Mouse (Mus musculus) kidney, embryonic 15.5 days (tissue): ENCODE data around the gene Nr4a1. TPM values are rescaled to one million over a fixed set of nuclear protein-coding genes. Genes with fewer than 3 reads are reported as not detected.
A peak's percentile ranks its signal among the peaks of the same experiment; 100 is the strongest.

Source experiments
- ATAC-seq: fragments of 200-750 bp; cut with Nextera tagmentation; replicated peaks from 2 replicates; pipeline ENCODE4 v1.8.0; 2017; ENCODE audit warnings: moderate TSS enrichment; ENCODE audit not compliant: low FRiP score
- H3K27ac ChIP-seq: fragments of 300-500 bp; sonication (generic); 2 replicates; pipeline ENCODE4 v1.5.1; 2015; ENCODE audit warnings: mild to moderate bottlenecking, inconsistent platforms
- H3K27me3 ChIP-seq: fragments of 300-500 bp; sonication (generic); 2 replicates; pipeline ENCODE4 v1.6.1; 2015; ENCODE audit warnings: inconsistent platforms
- H3K36me3 ChIP-seq: fragments of 300-500 bp; sonication (generic); 2 replicates; pipeline ENCODE4 v1.6.1; 2015; ENCODE audit warnings: inconsistent platforms
- H3K4me1 ChIP-seq: fragments of 300-500 bp; sonication (generic); 2 replicates; pipeline ENCODE4 v1.6.1; 2015; ENCODE audit warnings: inconsistent platforms
- H3K4me2 ChIP-seq: fragments of 300-500 bp; sonication (generic); 2 replicates; pipeline ENCODE4 v1.6.1; 2015; ENCODE audit warnings: moderate library complexity, mild to moderate bottlenecking, inconsistent platforms
- H3K4me3 ChIP-seq: fragments of 300-500 bp; sonication (generic); replicated peaks from 2 replicates; pipeline ENCODE4 v1.5.1; 2015; ENCODE audit warnings: mild to moderate bottlenecking, inconsistent platforms
- H3K9ac ChIP-seq: fragments of 300-500 bp; sonication (generic); 2 replicates; pipeline ENCODE4 v1.6.1; 2015; ENCODE audit warnings: mild to moderate bottlenecking, inconsistent platforms
- H3K9me3 ChIP-seq: fragments of 300-500 bp; sonication (generic); replicated peaks from 2 replicates; pipeline ENCODE4 v1.6.1; 2016; ENCODE audit warnings: inconsistent platforms
- whole genome bisulfite sequencing: fragments of 180-500 bp; shearing (Covaris S2); methylation state at CpG from one replicate; pipeline ENCODE4 v1.1.7; 2015; ENCODE audit warnings: mixed read lengths; 5-methylcytosine and 5-hydroxymethylcytosine counted together
- polyA plus RNA-seq: library from polyadenylated mRNA; unstranded; fragments of >200 nt; fragmentation: Nextera tagmentation; extraction: Ambion mirVana; gene quantifications from 2 replicates; pipeline ENCODE4 v1.2.1, GENCODE M21; 2015

Gene Nr4a1
- polyA plus RNA-seq, 1 experiment from 2014 or later: 10.0 TPM

DNA sequence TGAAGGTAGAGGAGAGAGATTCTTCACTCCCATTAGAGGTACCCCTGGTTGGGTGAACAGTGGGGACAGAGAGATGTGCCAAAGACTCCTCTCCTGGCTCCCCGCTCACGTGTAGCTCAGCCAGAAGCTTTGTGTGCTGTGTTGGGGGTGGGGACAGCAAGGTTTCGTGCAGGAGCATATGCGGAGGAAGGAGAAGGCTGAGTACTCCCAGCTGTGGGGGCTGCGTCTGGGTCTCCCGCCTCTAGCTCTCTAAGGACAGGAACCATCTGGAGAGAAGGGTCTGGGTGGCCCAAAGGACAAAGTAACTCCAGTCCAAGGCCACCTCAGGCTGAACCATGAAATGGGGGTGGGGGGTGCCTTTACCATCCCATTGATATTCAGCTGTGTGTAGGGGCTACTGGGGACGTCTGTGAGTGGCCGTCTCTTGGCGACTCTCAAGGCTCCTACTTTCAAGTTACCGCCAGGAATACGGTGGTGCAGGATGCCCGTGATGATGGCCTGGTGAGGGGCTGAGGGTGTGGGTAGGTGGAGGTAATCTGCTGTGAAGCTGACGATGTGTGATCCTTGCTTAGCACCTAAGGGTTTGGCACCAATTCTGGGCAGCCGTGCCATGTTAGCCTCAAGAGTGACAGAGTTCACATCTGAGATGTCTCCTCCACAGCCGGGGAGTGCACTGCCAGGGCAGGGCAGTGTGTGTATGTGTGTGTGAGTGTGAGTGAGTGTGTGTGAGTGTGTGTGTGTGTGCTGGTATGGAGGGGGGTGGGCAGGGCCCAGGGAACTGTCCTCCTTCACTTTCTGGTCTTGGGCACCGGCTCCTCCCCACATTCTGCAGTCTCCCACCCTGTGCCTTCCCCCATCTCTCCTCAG, 40.2 kb downstream of the Nr4a1 start:
- peak overlapping the region; percentile 31 for H3K9ac ChIP-seq
- H3K4me1 ChIP-seq: peaks cover 53% of the 10 kb centered on the region
- H3K9me3 ChIP-seq: no peaks in the 10 kb centered on the region
- H3K36me3 ChIP-seq: peaks cover 40% of the 10 kb centered on the region
- peak overlapping the region; percentile 35 for H3K4me3 ChIP-seq
- ATAC-seq: peak; percentile 79
- 23% methylated on average over 16 of the region's 16 CpGs for WGBS
- H3K27ac ChIP-seq: peak overlapping the region; percentile 91
- H3K4me2 ChIP-seq: peak overlapping the region; percentile 57
- H3K27me3 ChIP-seq: no peaks in the 10 kb centered on the region

DNA sequence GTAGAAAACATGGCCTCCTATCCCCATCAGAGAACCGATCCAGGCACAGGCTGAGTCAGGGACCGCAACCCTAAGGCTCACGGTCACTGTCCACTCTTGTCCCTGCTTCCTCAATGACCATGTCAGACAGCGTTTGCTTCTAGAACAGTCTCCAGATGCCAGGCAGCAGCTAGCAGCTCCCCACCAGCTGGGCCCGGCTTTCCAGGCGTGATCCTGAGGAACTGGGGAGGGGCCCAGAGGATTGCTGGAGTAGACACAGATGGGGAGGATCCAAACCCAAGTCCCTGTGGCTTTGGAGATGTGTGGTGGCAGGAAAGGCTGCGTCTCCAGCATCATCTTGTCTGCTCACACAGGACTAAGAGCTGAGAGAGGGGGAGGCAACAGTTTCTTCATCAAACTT, 41.0 kb downstream of the Nr4a1 start:
- peak overlapping the region; percentile 91 for H3K27ac ChIP-seq
- H3K9ac ChIP-seq: no peak overlapping the region
- peaks cover 55% of the 10 kb centered on the region for H3K4me1 ChIP-seq
- peak overlapping the region; percentile 57 for H3K4me2 ChIP-seq
- no peaks in the 10 kb centered on the region for H3K9me3 ChIP-seq
- H3K27me3 ChIP-seq: no peaks in the 10 kb centered on the region
- WGBS: 52% methylated on average over 7 of the region's 7 CpGs
- ATAC-seq: no peak
- H3K4me3 ChIP-seq: peak overlapping the region; percentile 35; the same call in 1 of the 2 replicates
- peaks cover 31% of the 10 kb centered on the region for H3K36me3 ChIP-seq

DNA sequence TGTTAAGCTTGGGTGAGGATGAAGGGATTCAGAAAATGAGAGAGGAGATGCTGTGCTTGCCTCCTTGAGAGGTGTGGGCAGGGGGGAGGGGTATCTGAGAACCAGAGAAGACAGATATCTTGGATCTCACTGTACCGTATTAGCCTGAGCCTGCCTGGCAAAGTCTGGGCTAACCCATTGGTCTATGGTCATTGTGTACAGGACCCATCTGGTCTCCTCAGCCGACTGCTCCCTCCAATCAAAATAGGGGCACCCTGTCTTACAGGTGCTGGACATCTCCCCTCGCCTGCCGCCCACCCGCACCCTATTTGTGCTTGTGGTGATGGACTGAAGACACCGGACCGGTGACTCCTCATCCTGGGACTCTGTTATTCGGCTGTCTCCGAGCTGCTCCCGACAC, 41.5 kb downstream of the Nr4a1 start:
- Histone ChIP-seq H3K9me3 (no peaks in the 10 kb centered on the region), H3K27ac (peak overlapping the region; percentile 91), H3K4me3 (no peak overlapping the region), H3K4me1 (peaks cover 55% of the 10 kb centered on the region), H3K4me2 (peak overlapping the region; percentile 57; the same call in 1 of the 2 replicates), H3K36me3 (peaks cover 26% of the 10 kb centered on the region), H3K9ac (no peak overlapping the region), H3K27me3 (no peaks in the 10 kb centered on the region)
- 86% methylated on average over 10 of the region's 10 CpGs for WGBS
- ATAC-seq: no peak

GRCm38 (mm10) chr15:101296091-101296490, 42.0 kb downstream of the Nr4a1 start:
- no peak overlapping the region for H3K9ac ChIP-seq
- H3K36me3 ChIP-seq: peaks cover 21% of the 10 kb centered on the region
- no peak overlapping the region for H3K4me3 ChIP-seq
- 74% methylated on average over 11 of the region's 11 CpGs for WGBS
- no peaks in the 10 kb centered on the region for H3K9me3 ChIP-seq
- peaks cover 55% of the 10 kb centered on the region for H3K4me1 ChIP-seq
- H3K27me3 ChIP-seq: no peaks in the 10 kb centered on the region
- no peak for ATAC-seq
- H3K27ac ChIP-seq: peak overlapping the region; percentile 91; the same call in 1 of the 2 replicates
- H3K4me2 ChIP-seq: no peak overlapping the region

DNA sequence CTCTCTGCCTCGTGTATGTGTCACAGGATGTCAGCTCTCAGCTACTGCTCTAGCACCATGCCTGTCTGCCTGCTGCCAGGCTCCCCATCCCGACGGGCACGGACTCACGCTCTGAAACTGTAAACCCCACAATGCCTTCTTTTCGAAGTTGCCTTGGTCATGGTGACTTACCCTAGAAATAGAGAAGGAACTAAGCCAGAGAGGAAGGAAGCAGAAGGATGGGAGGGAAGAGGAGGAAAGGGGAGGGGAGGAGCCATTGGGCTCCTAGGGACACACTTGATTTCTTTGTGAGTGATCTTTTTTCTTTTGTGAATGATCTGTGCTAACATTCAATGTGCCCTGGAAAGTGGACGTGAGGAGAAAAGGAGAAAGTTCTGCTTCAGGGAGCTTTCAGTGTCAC, 43.9 kb downstream of the Nr4a1 start:
- Histone ChIP-seq H3K4me2 (0 out of 2 replicates have a peak overlapping the region, but pooled peaks have one; percentile 46), H3K4me1 (peaks cover 47% of the 10 kb centered on the region), H3K9ac (no peak overlapping the region), H3K27me3 (no peaks in the 10 kb centered on the region), H3K4me3 (no peak overlapping the region), H3K9me3 (no peaks in the 10 kb centered on the region), H3K36me3 (peaks cover 8% of the 10 kb centered on the region; the same call in 1 of the 2 replicates), H3K27ac (0 out of 2 replicates have a peak overlapping the region, but pooled peaks have one; percentile 41)
- ATAC-seq: no peak
- WGBS: 29% methylated on average over 7 of the region's 7 CpGs

- Histone ChIP-seq H3K27ac (no peak overlapping the region), H3K4me1 (peaks cover 41% of the 10 kb centered on the region), H3K36me3 (peaks cover 8% of the 10 kb centered on the region; the same call in 1 of the 2 replicates), H3K27me3 (no peaks in the 10 kb centered on the region), H3K4me2 (peak overlapping the region; percentile 46), H3K4me3 (0 out of 2 replicates have a peak overlapping the region, but pooled peaks have one; percentile 8), H3K9me3 (no peaks in the 10 kb centered on the region), H3K9ac (no peak overlapping the region)
- WGBS: 17% methylated on average over 7 of the region's 7 CpGs
- no peak for ATAC-seq
These were observed 44.5 kb downstream of the Nr4a1 start for GRCm38 (mm10) chr15:101298550-101298949.

- Histone ChIP-seq H3K9me3 (no peaks in the 10 kb centered on the region), H3K4me3 (no peak overlapping the region), H3K27me3 (no peaks in the 10 kb centered on the region), H3K36me3 (peaks cover 8% of the 10 kb centered on the region; the same call in 1 of the 2 replicates), H3K27ac (no peak overlapping the region), H3K4me1 (peaks cover 31% of the 10 kb centered on the region), H3K9ac (no peak overlapping the region), H3K4me2 (no peak overlapping the region)
- WGBS: 70% methylated on average over 14 of the region's 14 CpGs
- no peak for ATAC-seq
These were observed 45.5 kb downstream of the Nr4a1 start for GRCm38 (mm10) chr15:101299480-101299960.

- H3K27me3 ChIP-seq: no peaks in the 10 kb centered on the region
- 75% methylated on average over 6 of the region's 6 CpGs for WGBS
These were observed 46.1 kb downstream of the Nr4a1 start for GRCm38 (mm10) chr15:101300128-101300527.

DNA sequence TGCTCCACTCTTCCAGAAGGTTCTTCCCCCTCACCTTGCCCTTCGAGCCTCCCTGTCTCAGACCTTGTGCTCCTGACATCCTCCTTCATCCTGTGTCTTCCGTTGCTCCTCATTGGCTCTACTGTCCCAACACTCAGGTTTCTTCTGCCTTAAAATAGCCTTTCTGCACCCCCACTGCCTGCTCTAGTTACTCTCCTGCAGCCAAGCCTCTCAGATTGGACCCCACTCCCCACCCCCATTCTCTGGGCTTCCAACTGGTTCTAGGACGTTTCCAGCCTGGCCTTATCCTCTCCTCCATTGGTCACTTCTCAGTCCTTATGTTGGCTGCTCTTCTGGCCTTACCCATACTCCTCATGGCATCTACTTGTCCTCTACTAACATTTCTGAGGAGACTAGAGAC, 48.1 kb downstream of the Nr4a1 start:
- Histone ChIP-seq H3K4me1 (peaks cover 15% of the 10 kb centered on the region), H3K9me3 (no peaks in the 10 kb centered on the region), H3K27me3 (no peaks in the 10 kb centered on the region), H3K27ac (no peak overlapping the region), H3K36me3 (0 out of 2 replicates have a peak, but pooled peaks cover 1% of the 10 kb centered on the region), H3K4me3 (no peak overlapping the region), H3K4me2 (no peak overlapping the region), H3K9ac (no peak overlapping the region)
- 78% methylated on average over 3 of the region's 3 CpGs for WGBS
- ATAC-seq: no peak

More at GRCm38 (mm10) chr15:101300128-101300527, 46.1 kb downstream of the Nr4a1 start:
- peaks cover 25% of the 10 kb centered on the region for H3K4me1 ChIP-seq
- H3K9me3 ChIP-seq: no peaks in the 10 kb centered on the region
- no peak for ATAC-seq
- H3K4me3 ChIP-seq: no peak overlapping the region
- no peak overlapping the region for H3K9ac ChIP-seq
- H3K4me2 ChIP-seq: no peak overlapping the region
- peaks cover 8% of the 10 kb centered on the region; the same call in 1 of the 2 replicates for H3K36me3 ChIP-seq
- H3K27ac ChIP-seq: no peak overlapping the region

GRCm38 (mm10) chr15:101303830-101304229, 49.8 kb downstream of the Nr4a1 start:
- Histone ChIP-seq H3K9me3 (no peaks in the 10 kb centered on the region), H3K4me1 (peaks cover 17% of the 10 kb centered on the region), H3K36me3 (no peaks in the 10 kb centered on the region), H3K4me2 (no peak overlapping the region), H3K4me3 (no peak overlapping the region), H3K9ac (no peak overlapping the region), H3K27me3 (no peaks in the 10 kb centered on the region), H3K27ac (no peak overlapping the region)
- 66% methylated on average over 4 of the region's 4 CpGs for WGBS
- no peak for ATAC-seq

DNA sequence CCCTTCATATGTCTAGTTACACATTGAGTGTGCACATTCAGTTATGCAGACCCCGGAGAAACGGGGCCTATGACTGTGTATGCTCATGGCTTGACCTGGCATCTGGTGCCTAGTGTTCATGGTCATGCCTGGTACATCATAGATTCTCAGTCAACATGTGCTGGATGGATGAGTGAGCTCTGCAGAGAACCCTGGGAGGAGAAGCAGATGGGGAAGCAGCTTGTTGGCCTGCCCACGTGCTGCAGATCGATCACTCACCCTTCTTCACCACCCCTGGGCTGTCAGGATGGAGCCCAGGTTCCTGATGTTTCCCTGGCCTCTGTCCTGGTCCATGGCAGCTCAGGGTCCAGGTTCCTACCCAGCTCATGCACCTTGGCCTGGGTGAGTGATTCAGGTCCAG, 52.4 kb downstream of the Nr4a1 start:
- Histone ChIP-seq H3K4me3 (no peak overlapping the region), H3K4me1 (peaks cover 24% of the 10 kb centered on the region), H3K9ac (no peak overlapping the region), H3K27me3 (no peaks in the 10 kb centered on the region), H3K27ac (no peak overlapping the region), H3K36me3 (no peaks in the 10 kb centered on the region), H3K4me2 (no peak overlapping the region), H3K9me3 (no peaks in the 10 kb centered on the region)
- WGBS: 93% methylated on average over 4 of the region's 4 CpGs
- ATAC-seq: no peak
